Mouse (Mus musculus): ENCODE data around the gene L3mbtl2.

DNA sequence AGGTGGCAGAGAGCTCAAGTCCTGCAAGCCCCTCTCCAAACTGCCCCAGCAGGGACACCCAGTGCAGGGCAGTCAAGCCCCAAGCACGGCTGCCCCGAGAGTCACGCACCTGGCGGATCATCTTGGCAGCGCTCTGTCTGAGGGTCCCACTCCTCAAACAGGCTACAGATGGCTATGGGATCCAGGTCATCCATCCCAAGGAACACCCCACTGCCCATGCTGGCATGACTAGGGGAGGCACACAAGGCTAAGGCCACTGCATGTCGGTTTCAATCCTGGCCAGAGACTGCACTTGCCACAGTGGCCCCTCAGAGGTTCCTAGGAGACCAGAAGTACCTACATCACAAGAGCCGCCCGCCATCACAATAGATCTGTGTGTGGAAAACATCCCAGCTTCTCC lies 62.3 kb downstream of the L3mbtl2 start:
- TF ChIP-seq CTCF (IDR thresholded peaks at IDR 0.05; ENCODE audit: extremely low read depth, insufficient read depth, low read length) (no peak), POLR2A (IDR thresholded peaks at IDR 0.05; ENCODE audit: extremely low read depth, insufficient read depth, low read length) (no peak)
